Mouse (Mus musculus) kidney, embryonic 16.5 days (tissue): Measurements from ENCODE around the gene Tmem126b. TPM values are rescaled to one million over a fixed set of nuclear protein-coding genes. Genes with fewer than 3 reads are reported as not detected.
A peak's percentile ranks its signal among the peaks of the same experiment; 100 is the strongest.

ENCODE experiments used
- ATAC-seq: fragments of 200-750 bp; cut with Nextera tagmentation; 2 replicates; pipeline ENCODE4 v1.8.0; 2017; ENCODE audit warnings: moderate TSS enrichment; ENCODE audit not compliant: low FRiP score, low TSS enrichment
- H3K27ac ChIP-seq: fragments of 300-500 bp; sonication (generic); 2 replicates; pipeline ENCODE4 v1.5.1; 2014; ENCODE audit warnings: low read length
- H3K27me3 ChIP-seq: fragments of 300-500 bp; sonication (generic); 2 replicates; pipeline ENCODE4 v1.6.1; 2014; ENCODE audit warnings: low read length, control low read depth, mixed read lengths; ENCODE audit not compliant: insufficient read depth
- H3K36me3 ChIP-seq: fragments of 300-500 bp; sonication (generic); 2 replicates; pipeline ENCODE4 v1.6.1; 2014; ENCODE audit warnings: low read length, control low read depth, mixed read lengths; ENCODE audit not compliant: insufficient read depth
- H3K4me1 ChIP-seq: fragments of 300-500 bp; sonication (generic); 2 replicates; pipeline ENCODE4 v1.6.1; 2014; ENCODE audit warnings: low read length, control low read depth, mixed read lengths; ENCODE audit not compliant: insufficient read depth
- H3K4me2 ChIP-seq: fragments of 300-500 bp; sonication (generic); replicated peaks from 2 replicates; pipeline ENCODE4 v1.6.1; 2014; ENCODE audit warnings: low read depth, low read length
- H3K4me3 ChIP-seq: fragments of 300-500 bp; sonication (generic); 2 replicates; pipeline ENCODE4 v1.5.1; 2014; ENCODE audit warnings: mild to moderate bottlenecking, low read length
- H3K9ac ChIP-seq: fragments of 300-500 bp; sonication (generic); replicated peaks from 2 replicates; pipeline ENCODE4 v1.6.1; 2014; ENCODE audit warnings: low read length
- H3K9me3 ChIP-seq: fragments of 300-500 bp; sonication (generic); 2 replicates; pipeline ENCODE4 v1.6.1; 2016; ENCODE audit warnings: low read length, control low read depth
- WGBS: fragments of 180-500 bp; shearing (Covaris S2); extraction: QIAGEN DNeasy Blood & Tissue Kit; methylation state at CpG from one replicate; pipeline ENCODE4 v1.1.7; 2014; 5-methylcytosine and 5-hydroxymethylcytosine counted together
- polyA plus RNA-seq: library from polyadenylated mRNA; unstranded; fragments of >200 nt; fragmentation: Nextera tagmentation; extraction: Ambion mirVana; gene quantifications from 2 replicates; pipeline ENCODE4 v1.2.1, GENCODE M21; 2015

The Tmem126b gene
- polyA plus RNA-seq, 1 experiment from 2014 or later, result 44.3 TPM

- peak overlapping the region; percentile 79 for H3K4me3 ChIP-seq
- WGBS, result 14% methylated on average over 10 of the region's 10 CpGs
- peak; percentile 56; the same call in 1 of the 2 replicates for ATAC-seq
- peak overlapping the region; percentile 64 for H3K4me2 ChIP-seq
- H3K27me3 ChIP-seq, result no peaks in the 10 kb centered on the region
- H3K36me3 ChIP-seq, result peaks cover 7% of the 10 kb centered on the region; the same call in 1 of the 2 replicates
- no peaks in the 10 kb centered on the region for H3K9me3 ChIP-seq
- peak overlapping the region; percentile 93 for H3K27ac ChIP-seq
- H3K9ac ChIP-seq, result peak overlapping the region; percentile 83
- H3K4me1 ChIP-seq, result peaks cover 10% of the 10 kb centered on the region
Observed at GRCm38 (mm10) chr7:90457517-90457916, 18.3 kb downstream of the Tmem126b start.

- peak within 1 kb of the TSS; percentile 79 for H3K4me3 ChIP-seq
- H3K9me3 ChIP-seq, result no peaks in the 10 kb centered on the region
- under 1% methylated on average over 41 of the region's 41 CpGs for WGBS
- H3K4me2 ChIP-seq, result peak within 1 kb of the TSS; percentile 64
- H3K27ac ChIP-seq, result peak within 1 kb of the TSS; percentile 93
- H3K36me3 ChIP-seq, result peaks cover 7% of the 10 kb centered on the region; the same call in 1 of the 2 replicates
- peak; percentile 98 for ATAC-seq
- no peaks in the 10 kb centered on the region for H3K27me3 ChIP-seq
- peaks cover 10% of the 10 kb centered on the region for H3K4me1 ChIP-seq
- peak within 1 kb of the TSS; percentile 83 for H3K9ac ChIP-seq
Observed at GRCm38 (mm10) chr7:90456845-90457468, 18.8 kb downstream of the Tmem126b start, which contains the start of gene Tmem126a. Gene Tmem126a (minus strand): TSS chr7:90457229.

GRCm38 (mm10) chr7:90456149-90456844 lies 19.5 kb downstream of the Tmem126b start:
- peak overlapping the region; percentile 79 for H3K4me3 ChIP-seq
- no peaks in the 10 kb centered on the region for H3K9me3 ChIP-seq
- ATAC-seq, result no peak
- H3K9ac ChIP-seq, result peak overlapping the region; percentile 83
- H3K27me3 ChIP-seq, result no peaks in the 10 kb centered on the region
- H3K27ac ChIP-seq, result peak overlapping the region; percentile 53
- WGBS, result 24% methylated on average over 7 of the region's 7 CpGs
- peaks cover 10% of the 10 kb centered on the region for H3K4me1 ChIP-seq
- peaks cover 9% of the 10 kb centered on the region for H3K36me3 ChIP-seq
- peak overlapping the region; percentile 64 for H3K4me2 ChIP-seq

- Histone ChIP-seq H3K9me3 (no peaks in the 10 kb centered on the region), H3K36me3 (peaks cover 6% of the 10 kb centered on the region), H3K27me3 (no peaks in the 10 kb centered on the region), H3K4me3 (peak overlapping the region; percentile 99), H3K9ac (peak overlapping the region; percentile 99), H3K4me2 (peak overlapping the region; percentile 93), H3K27ac (no peak overlapping the region; the same call in 1 of the 2 replicates), H3K4me1 (peaks cover 5% of the 10 kb centered on the region; the same call in 1 of the 2 replicates)
- no peak for ATAC-seq
- WGBS, result 0% methylated on average over 6 of the region's 6 CpGs
Observed at GRCm38 (mm10) chr7:90444206-90444605, 31.6 kb downstream of the Tmem126b start.

DNA sequence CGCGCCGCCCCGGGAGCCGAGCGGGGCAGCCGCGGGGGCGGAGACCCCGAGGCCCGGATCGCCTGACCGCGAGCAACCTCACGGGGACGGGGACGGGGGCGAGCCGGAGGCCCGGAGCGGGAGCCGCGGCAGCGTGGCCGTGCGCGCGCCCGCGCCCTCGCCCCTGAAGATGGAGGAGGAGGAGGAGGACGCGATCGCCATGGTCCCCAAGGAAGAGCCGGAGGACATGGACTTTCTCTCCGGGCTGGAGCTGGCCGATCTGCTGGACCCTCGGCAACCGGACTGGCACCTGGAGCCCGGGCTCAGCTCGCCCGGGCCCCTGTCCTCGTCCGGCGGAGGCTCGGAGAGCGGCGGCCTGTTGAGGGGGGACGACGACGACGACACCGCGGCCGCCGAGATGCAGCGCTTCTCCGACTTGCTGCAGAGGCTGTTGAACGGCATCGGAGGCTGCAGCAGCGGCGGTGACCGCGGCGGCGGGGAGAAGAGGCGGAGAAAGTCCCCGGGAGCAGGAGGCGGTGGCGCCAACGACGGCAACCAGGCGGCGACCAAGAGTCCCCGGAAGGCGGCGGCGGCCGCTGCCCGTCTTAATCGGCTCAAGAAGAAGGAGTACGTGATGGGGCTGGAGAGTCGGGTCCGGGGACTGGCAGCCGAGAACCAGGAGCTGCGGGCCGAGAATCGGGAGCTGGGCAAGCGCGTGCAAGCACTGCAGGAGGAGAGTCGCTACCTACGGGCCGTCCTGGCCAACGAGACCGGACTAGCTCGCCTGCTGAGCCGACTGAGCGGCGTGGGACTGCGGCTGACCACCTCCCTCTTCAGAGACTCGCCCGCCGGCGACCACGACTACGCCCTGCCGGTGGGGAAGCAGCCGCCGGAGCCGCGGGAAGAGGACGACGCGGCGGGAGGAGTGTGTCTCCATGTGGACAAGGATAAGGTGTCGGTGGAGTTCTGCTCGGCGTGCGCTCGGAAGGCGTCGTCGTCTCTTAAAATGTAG lies 32.4 kb downstream of the Tmem126b start:
- peaks cover 5% of the 10 kb centered on the region; the same call in 1 of the 2 replicates for H3K4me1 ChIP-seq
- under 1% methylated on average over 115 of the region's 123 CpGs for WGBS
- H3K27me3 ChIP-seq, result no peaks in the 10 kb centered on the region
- peak overlapping the region; percentile 99 for H3K9ac ChIP-seq
- peaks cover 4% of the 10 kb centered on the region; the same call in 1 of the 2 replicates for H3K36me3 ChIP-seq
- peak overlapping the region; percentile 99 for H3K27ac ChIP-seq
- peak overlapping the region; percentile 99 for H3K4me3 ChIP-seq
- peak overlapping the region; percentile 93 for H3K4me2 ChIP-seq
- no peaks in the 10 kb centered on the region for H3K9me3 ChIP-seq
- ATAC-seq, result peak; percentile 79

DNA sequence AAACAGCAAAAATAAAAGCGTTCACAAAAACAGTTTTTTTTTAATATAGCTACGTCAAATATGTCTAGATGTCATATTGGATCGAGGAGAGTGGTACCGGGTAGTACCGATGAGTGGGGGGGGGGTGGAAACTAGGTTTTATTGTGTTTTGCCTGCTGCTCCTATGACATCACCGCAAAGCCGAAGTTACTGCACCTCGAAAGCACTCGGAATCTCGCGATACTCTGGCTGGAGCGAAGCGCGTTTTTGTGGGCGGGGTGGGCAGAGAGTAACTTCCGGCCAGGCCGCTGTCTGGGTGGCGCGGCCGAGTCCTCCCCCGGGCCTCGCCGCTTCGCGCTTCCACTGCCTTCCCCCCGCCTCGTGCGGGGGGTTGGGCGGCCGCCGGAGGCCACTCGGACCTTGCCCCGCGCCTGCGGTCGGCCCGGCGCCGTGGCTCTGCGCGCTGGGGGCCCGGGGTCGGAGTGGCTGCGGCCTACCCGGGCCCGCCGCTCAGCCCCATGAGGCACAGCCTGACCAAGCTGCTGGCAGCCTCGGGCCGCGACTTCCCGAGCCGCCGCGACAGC lies 33.2 kb downstream of the Tmem126b start, which contains the start of gene Crebzf:
Gene Crebzf, plus strand, starts transcription at position 212 of the 563 bp plus-strand sequence.
- no peaks in the 10 kb centered on the region for H3K9me3 ChIP-seq
- 0% methylated on average over 48 of the region's 54 CpGs for WGBS
- H3K27ac ChIP-seq, result peak within 1 kb of the TSS; percentile 99
- H3K9ac ChIP-seq, result peak within 1 kb of the TSS; percentile 99
- H3K36me3 ChIP-seq, result peaks cover 3% of the 10 kb centered on the region; the same call in 1 of the 2 replicates
- H3K4me2 ChIP-seq, result peak within 1 kb of the TSS; percentile 93
- no peaks in the 10 kb centered on the region for H3K27me3 ChIP-seq
- peaks cover 5% of the 10 kb centered on the region; the same call in 1 of the 2 replicates for H3K4me1 ChIP-seq
- ATAC-seq, result peak; percentile 97
- H3K4me3 ChIP-seq, result peak within 1 kb of the TSS; percentile 99

DNA sequence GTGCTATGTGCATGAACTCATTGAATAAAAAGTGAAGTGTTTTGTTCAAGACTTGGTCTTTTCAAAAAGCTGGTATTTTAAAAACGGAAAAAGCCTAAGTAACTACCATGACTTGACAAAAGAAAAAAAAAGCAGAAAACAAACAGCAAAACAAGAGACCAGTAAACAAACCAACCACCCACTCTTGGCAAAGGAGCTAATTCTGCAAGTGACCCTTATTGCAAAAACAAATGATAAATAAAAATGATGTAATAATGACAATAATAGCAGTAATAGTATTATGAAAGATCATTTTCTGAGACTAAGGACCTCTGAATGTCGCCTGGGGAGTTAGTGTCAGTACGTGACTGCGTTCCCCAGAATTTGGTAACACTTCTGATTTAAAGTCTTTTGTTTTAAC lies 33.7 kb downstream of the Tmem126b start:
- H3K4me3 ChIP-seq, result peak overlapping the region; percentile 99
- H3K27ac ChIP-seq, result peak overlapping the region; percentile 99
- no peaks in the 10 kb centered on the region for H3K9me3 ChIP-seq
- H3K4me1 ChIP-seq, result peaks cover 5% of the 10 kb centered on the region; the same call in 1 of the 2 replicates
- no peaks in the 10 kb centered on the region for H3K27me3 ChIP-seq
- no peaks in the 10 kb centered on the region for H3K36me3 ChIP-seq
- H3K9ac ChIP-seq, result peak overlapping the region; percentile 71
- 13% methylated on average over 4 of the region's 4 CpGs for WGBS
- H3K4me2 ChIP-seq, result peak overlapping the region; percentile 50
- peak; percentile 8; the same call in 1 of the 2 replicates for ATAC-seq

DNA sequence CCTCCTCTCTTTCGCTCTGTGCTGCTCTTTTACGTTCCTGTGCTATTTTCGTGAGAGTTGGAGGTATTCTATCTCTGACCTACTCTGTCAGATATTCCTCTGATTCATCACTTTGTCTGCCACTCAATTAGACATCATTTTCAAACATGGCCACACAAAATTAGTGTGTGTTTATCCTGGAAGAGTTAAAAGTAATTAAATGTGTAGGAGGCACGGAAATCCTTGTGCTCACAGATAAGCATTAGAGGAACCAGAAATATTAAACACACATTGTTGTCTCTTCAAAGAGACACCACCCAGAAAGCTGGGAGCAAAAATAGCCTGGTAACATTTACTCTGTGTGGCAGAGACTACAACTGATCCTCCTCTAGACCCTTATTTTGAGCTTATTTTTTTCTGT lies 35.8 kb downstream of the Tmem126b start:
- H3K4me1 ChIP-seq, result no peaks in the 10 kb centered on the region
- no peak overlapping the region for H3K9ac ChIP-seq
- no peaks in the 10 kb centered on the region for H3K36me3 ChIP-seq
- H3K27me3 ChIP-seq, result no peaks in the 10 kb centered on the region
- ATAC-seq, result no peak
- WGBS, result 87% methylated on average over 4 of the region's 4 CpGs
- no peak overlapping the region for H3K27ac ChIP-seq
- no peak overlapping the region for H3K4me2 ChIP-seq
- no peaks in the 10 kb centered on the region for H3K9me3 ChIP-seq
- no peak overlapping the region for H3K4me3 ChIP-seq

DNA sequence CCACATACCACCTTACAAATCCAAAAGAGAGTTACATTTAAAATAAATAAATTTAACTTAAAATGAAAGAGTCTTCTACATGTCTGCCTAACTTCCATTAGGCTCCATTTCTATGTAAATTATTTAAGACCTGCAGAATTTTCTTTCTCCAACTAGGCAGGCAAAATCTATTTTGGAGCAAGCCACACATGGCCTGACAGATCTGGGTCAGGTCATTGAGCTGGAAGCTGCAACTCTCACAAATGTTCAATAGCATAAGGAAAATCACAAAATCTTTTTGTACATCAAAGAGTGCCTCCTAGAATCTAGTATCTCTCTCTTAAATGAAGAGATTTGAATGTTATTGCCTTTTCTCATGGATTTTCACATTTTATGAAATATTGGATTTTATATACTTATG lies 43.6 kb downstream of the Tmem126b start:
- H3K4me3 ChIP-seq, result no peak overlapping the region
- no peak overlapping the region for H3K4me2 ChIP-seq
- H3K9ac ChIP-seq, result no peak overlapping the region
- no peaks in the 10 kb centered on the region for H3K36me3 ChIP-seq
- ATAC-seq, result no peak
- H3K27me3 ChIP-seq, result 0 out of 2 replicates have a peak, but pooled peaks cover 2% of the 10 kb centered on the region
- no peaks in the 10 kb centered on the region for H3K4me1 ChIP-seq
- no peaks in the 10 kb centered on the region for H3K9me3 ChIP-seq
- no peak overlapping the region for H3K27ac ChIP-seq
